Mouse (Mus musculus) heart, postnatal 0 days (tissue): ENCODE data around the gene Znrf2. TPM values are rescaled to one million over a fixed set of nuclear protein-coding genes. Genes with fewer than 3 reads are reported as not detected.

Source experiments
- ATAC-seq: fragments of 200-750 bp; cut with Nextera tagmentation; 2 replicates; pipeline ENCODE4 v1.8.0; 2017; ENCODE audit warnings: low read depth, moderate number of reproducible peaks, moderate library complexity; ENCODE audit not compliant: insufficient read depth
- DNase-seq: peaks from one replicate; pipeline ENCODE4 v3.0.0-alpha.2; 2016; ENCODE audit warnings: low spot score
- H3K27ac ChIP-seq: fragments of 300-500 bp; sonication (generic); 2 replicates; pipeline ENCODE4 v1.5.1; 2014; ENCODE audit warnings: low read depth, mild to moderate bottlenecking
- H3K27me3 ChIP-seq: fragments of 300-500 bp; sonication (generic); 2 replicates; pipeline ENCODE4 v1.6.1; 2014; ENCODE audit warnings: low read length, mixed read lengths; ENCODE audit not compliant: control insufficient read depth, insufficient read depth
- H3K36me3 ChIP-seq: fragments of 300-500 bp; sonication (generic); replicated peaks from 2 replicates; pipeline ENCODE4 v1.6.1; 2014; ENCODE audit warnings: low read length, mixed read lengths; ENCODE audit not compliant: control insufficient read depth, insufficient read depth
- H3K4me1 ChIP-seq: fragments of 300-500 bp; sonication (generic); 2 replicates; pipeline ENCODE4 v1.6.1; 2014; ENCODE audit warnings: antibody characterized with exemption; ENCODE audit not compliant: control insufficient read depth, insufficient read depth
- H3K4me2 ChIP-seq: fragments of 300-500 bp; sonication (generic); 2 replicates; pipeline ENCODE4 v1.6.1; 2014; ENCODE audit warnings: low read depth, mild to moderate bottlenecking, low read length, moderate library complexity
- H3K4me3 ChIP-seq: fragments of 300-500 bp; sonication (generic); 2 replicates; pipeline ENCODE4 v1.5.1; 2014; ENCODE audit warnings: low read depth, low read length
- H3K9ac ChIP-seq: fragments of 300-500 bp; sonication (generic); replicated peaks from 2 replicates; pipeline ENCODE4 v1.6.1; 2014; ENCODE audit warnings: low read depth, low read length, mixed read lengths
- H3K9me3 ChIP-seq: fragments of 300-500 bp; sonication (generic); replicated peaks from 2 replicates; pipeline ENCODE4 v1.6.1; 2016; ENCODE audit warnings: low read length; ENCODE audit not compliant: control insufficient read depth
- CTCF ChIP-seq: IDR thresholded peaks from 2 replicates; pipeline ENCODE4 v1.5.1; 2016; ENCODE audit warnings: antibody characterized with exemption, control low read depth, low read depth
- EP300 ChIP-seq: IDR thresholded peaks from 2 replicates; pipeline ENCODE4 v1.6.1; 2016; ENCODE audit warnings: antibody characterized with exemption, low read depth
- WGBS: fragments of 180-500 bp; shearing (Covaris S2); extraction: QIAGEN DNeasy Blood & Tissue Kit; methylation state at CpG from one replicate; pipeline ENCODE4 v1.1.7; 2014; 5-methylcytosine and 5-hydroxymethylcytosine counted together
- polyA plus RNA-seq: library from polyadenylated mRNA; unstranded; fragments of >200 nt; fragmentation: Nextera tagmentation; extraction: Ambion mirVana; gene quantifications from 2 replicates; pipeline ENCODE4 v1.2.1, GENCODE M21; 2015
- total RNA-seq: library from RNA; depleted of rRNA; stranded (reverse); fragments of >200 nt; gene quantifications from 2 replicates; pipeline ENCODE4 v1.2.3, GENCODE M21; 2014; ENCODE audit warnings: low replicate concordance

Gene Znrf2
- total and polyA plus RNA-seq, 2 experiments from 2014 or later: 4.3 to 7.1 TPM

DNA sequence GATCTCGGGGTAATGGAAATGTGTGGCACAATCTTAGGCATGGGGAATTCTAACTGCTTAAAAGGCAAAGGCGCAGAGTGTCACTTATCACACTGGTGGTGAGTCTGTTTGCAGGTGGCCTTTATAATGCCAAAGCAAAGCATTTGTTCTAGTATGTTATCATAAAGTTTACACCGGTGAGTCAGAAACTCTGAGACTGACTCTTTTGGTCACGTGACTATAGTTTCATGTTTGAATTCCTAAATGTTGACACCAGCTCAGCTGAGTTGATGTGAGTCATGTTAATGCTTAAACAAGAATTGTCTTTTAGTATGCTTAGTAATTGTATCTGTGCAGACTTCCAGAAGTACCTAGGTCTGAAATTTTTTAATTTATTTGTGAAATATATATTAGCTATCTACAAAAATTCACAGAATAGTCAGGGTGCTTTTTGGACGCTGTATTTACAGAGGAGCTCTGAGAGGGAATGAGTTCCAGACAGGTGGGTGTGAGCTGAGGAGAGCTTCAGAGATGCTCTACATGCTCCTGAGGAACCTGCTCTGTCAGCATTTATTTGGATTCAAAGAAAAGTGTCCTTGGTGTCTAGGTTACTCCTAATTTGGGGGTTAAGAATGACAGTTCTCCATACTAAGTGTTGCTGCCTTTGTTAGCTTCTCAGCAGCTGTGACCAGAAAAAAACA, 50.2 kb downstream of the Znrf2 start:
- Histone ChIP-seq H3K4me1 (peaks cover 9% of the 10 kb centered on the region), H3K27ac (peak overlapping the region; percentile 65), H3K36me3 (no peaks in the 10 kb centered on the region), H3K9me3 (no peaks in the 10 kb centered on the region), H3K4me3 (no peak overlapping the region), H3K9ac (no peak overlapping the region), H3K4me2 (no peak overlapping the region), H3K27me3 (no peaks in the 10 kb centered on the region)
- ATAC-seq (peak; percentile 67; the same call in 1 of the 2 replicates), DNase-seq (peak; percentile 77)
- 40% methylated on average over 5 of the region's 5 CpGs for WGBS
- TF ChIP-seq CTCF (no peak), EP300 (no peak)

GRCm38 (mm10) chr6:54867411-54867745, 50.7 kb downstream of the Znrf2 start:
- DNase-seq: no peak
- H3K27me3 ChIP-seq: no peaks in the 10 kb centered on the region
- peaks cover 9% of the 10 kb centered on the region for H3K4me1 ChIP-seq
- no peak overlapping the region for H3K4me3 ChIP-seq
- no peaks in the 10 kb centered on the region for H3K36me3 ChIP-seq
- no peaks in the 10 kb centered on the region for H3K9me3 ChIP-seq
- H3K4me2 ChIP-seq: no peak overlapping the region
- no peak for ATAC-seq
- H3K9ac ChIP-seq: no peak overlapping the region
- TF ChIP-seq CTCF (no peak), EP300 (no peak)
- H3K27ac ChIP-seq: peak overlapping the region; percentile 16
- WGBS: 61% methylated on average over 4 of the region's 4 CpGs

- H3K9me3 ChIP-seq: no peaks in the 10 kb centered on the region
- no peak overlapping the region for H3K4me3 ChIP-seq
- no peak overlapping the region for H3K27ac ChIP-seq
- no peak overlapping the region for H3K4me2 ChIP-seq
- WGBS: 72% methylated on average over 5 of the region's 5 CpGs
- peaks cover 10% of the 10 kb centered on the region for H3K4me1 ChIP-seq
- H3K27me3 ChIP-seq: no peaks in the 10 kb centered on the region
- no peak overlapping the region for H3K9ac ChIP-seq
- TF ChIP-seq CTCF: no peak
- TF ChIP-seq EP300: no peak
- no peak for ATAC-seq
- no peaks in the 10 kb centered on the region for H3K36me3 ChIP-seq
- DNase-seq: no peak
Measured at GRCm38 (mm10) chr6:54873029-54873428, 56.3 kb downstream of the Znrf2 start.

GRCm38 (mm10) chr6:54876782-54877181, 60.1 kb downstream of the Znrf2 start:
- TF ChIP-seq CTCF (no peak), EP300 (no peak)
- H3K27me3 ChIP-seq: no peaks in the 10 kb centered on the region
- H3K4me2 ChIP-seq: no peak overlapping the region
- H3K36me3 ChIP-seq: no peaks in the 10 kb centered on the region
- no peak overlapping the region for H3K4me3 ChIP-seq
- DNase-seq (peak; percentile 31), ATAC-seq (peak; percentile 66)
- no peaks in the 10 kb centered on the region for H3K9me3 ChIP-seq
- WGBS: 14% methylated on average over 5 of the region's 5 CpGs
- H3K27ac ChIP-seq: no peak overlapping the region
- peaks cover 19% of the 10 kb centered on the region for H3K4me1 ChIP-seq
- H3K9ac ChIP-seq: no peak overlapping the region

- Histone ChIP-seq H3K27ac (no peak overlapping the region), H3K4me3 (no peak overlapping the region), H3K4me2 (no peak overlapping the region), H3K36me3 (no peaks in the 10 kb centered on the region), H3K9me3 (no peaks in the 10 kb centered on the region), H3K27me3 (no peaks in the 10 kb centered on the region), H3K9ac (no peak overlapping the region), H3K4me1 (peaks cover 19% of the 10 kb centered on the region)
- 69% methylated on average over 3 of the region's 3 CpGs for WGBS
- TF ChIP-seq CTCF: no peak
- TF ChIP-seq EP300: no peak
- DNase-seq (no peak), ATAC-seq (no peak)
Measured at GRCm38 (mm10) chr6:54877651-54878050, 60.9 kb downstream of the Znrf2 start.

DNA sequence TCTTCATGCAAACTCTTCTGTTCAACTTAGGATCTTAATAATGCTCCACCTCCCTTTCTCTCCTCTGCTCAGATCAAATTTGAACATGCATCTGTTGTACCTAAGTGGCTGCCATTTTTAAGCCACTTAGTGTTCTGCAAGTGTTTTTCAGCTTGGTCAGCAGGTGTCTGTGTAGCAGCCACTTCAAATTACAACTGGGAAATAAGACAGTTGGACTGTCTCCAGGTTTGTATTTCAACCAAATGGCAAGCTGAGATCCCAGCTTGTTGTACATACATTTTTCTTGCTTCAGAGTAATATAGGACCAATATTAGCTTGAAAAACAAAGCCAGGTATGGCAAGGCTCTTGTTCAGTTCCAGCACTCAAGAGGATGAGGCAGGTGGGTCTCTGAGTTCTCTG, 61.8 kb downstream of the Znrf2 start:
- H3K4me1 ChIP-seq: peaks cover 15% of the 10 kb centered on the region
- H3K9ac ChIP-seq: no peak overlapping the region
- H3K4me3 ChIP-seq: no peak overlapping the region
- no peaks in the 10 kb centered on the region for H3K27me3 ChIP-seq
- no peaks in the 10 kb centered on the region; the same call in 1 of the 2 replicates for H3K36me3 ChIP-seq
- no peak overlapping the region for H3K27ac ChIP-seq
- H3K9me3 ChIP-seq: no peaks in the 10 kb centered on the region
- no peak overlapping the region for H3K4me2 ChIP-seq
- TF ChIP-seq EP300 (no peak), CTCF (no peak)
- no peak for DNase-seq
- no peak for ATAC-seq
